Mouse (Mus musculus) gastrocnemius, adult 18-20 months (tissue): ENCODE measurements around the gene Chil1. TPM values are rescaled to one million over a fixed set of nuclear protein-coding genes. Genes with fewer than 3 reads are reported as not detected.

Experiments used
- DNase-seq: peaks from one replicate; pipeline ENCODE4 v3.0.0; 2021; ENCODE audit warnings: low spot score
- total RNA-seq, 2 experiments: library from RNA; stranded (reverse); gene quantifications; 2 replicates each; pipeline ENCODE4 v1.2.3; 2021

The Chil1 gene
- total RNA-seq, 2 experiments from 2014 or later, result 1.1 to 2.0 TPM

- DNase-seq, result no peak
These were observed 12.8 kb upstream of the Chil1 start for GRCm38 (mm10) chr1:134168985-134169697.

GRCm38 (mm10) chr1:134173081-134173480 is 8.9 kb upstream of the Chil1 start:
- DNase-seq, result no peak

- no peak for DNase-seq
These were observed 4.0 kb upstream of the Chil1 start for GRCm38 (mm10) chr1:134177976-134178375.

- no peak for DNase-seq
These were observed 2.1 kb downstream of the Chil1 start for GRCm38 (mm10) chr1:134184089-134184488.

GRCm38 (mm10) chr1:134188217-134188616 is 6.2 kb downstream of the Chil1 start:
- DNase-seq, result no peak

GRCm38 (mm10) chr1:134188989-134189729 is 7.2 kb downstream of the Chil1 start:
- no peak for DNase-seq

- DNase-seq, result peak; percentile 52
These were observed 9.2 kb downstream of the Chil1 start for GRCm38 (mm10) chr1:134191192-134191591.

GRCm38 (mm10) chr1:134192024-134192423 is 10.0 kb downstream of the Chil1 start:
- DNase-seq, result no peak

GRCm38 (mm10) chr1:134193126-134193525 is 11.2 kb downstream of the Chil1 start, which contains the start of gene Mybph:
Mybph (plus strand) TSS chr1:134193448.
- DNase-seq, result peak; percentile 56

- no peak for DNase-seq
These were observed 11.8 kb downstream of the Chil1 start for GRCm38 (mm10) chr1:134193674-134194197.

GRCm38 (mm10) chr1:134194298-134195022 is 12.5 kb downstream of the Chil1 start:
- peak; percentile 40 for DNase-seq

- peak; percentile 48 for DNase-seq
These were observed 13.1 kb downstream of the Chil1 start for GRCm38 (mm10) chr1:134195117-134195516.

GRCm38 (mm10) chr1:134195571-134195970 is 13.6 kb downstream of the Chil1 start:
- DNase-seq, result no peak

GRCm38 (mm10) chr1:134195979-134196378 is 14.0 kb downstream of the Chil1 start:
- peak; percentile 89 for DNase-seq

- peak; percentile 83 for DNase-seq
These were observed 14.4 kb downstream of the Chil1 start for GRCm38 (mm10) chr1:134196386-134196785.

- DNase-seq, result no peak
These were observed 15.5 kb downstream of the Chil1 start for GRCm38 (mm10) chr1:134197325-134197982.

GRCm38 (mm10) chr1:134198197-134198995 is 16.4 kb downstream of the Chil1 start:
- no peak for DNase-seq

- no peak for DNase-seq
These were observed 18.5 kb downstream of the Chil1 start for GRCm38 (mm10) chr1:134200481-134200880.

GRCm38 (mm10) chr1:134200998-134201686 is 19.2 kb downstream of the Chil1 start:
- no peak for DNase-seq
